8 mouse cellular contexts compared by ENCODE assay signal in genomic region chr16:17489469-17490111, GRCm38 (mm10). TPM values are rescaled to one million over a fixed set of nuclear protein-coding genes. Genes with fewer than 3 reads are reported as not detected.
A peak's percentile ranks its signal among the peaks of the same experiment; 100 is the strongest.
DNase-seq lines count a peak whose midpoint lies in the region; ATAC-seq lines count a peak whose summit lies in the region.

Gene Aifm3, plus strand, starts transcription at chr16:17489611.

- H3K4me3 ChIP-seq in embryonic facial prominence, embryonic 11.5 days (ENCODE audit: low read depth, low read length) = peak within 1 kb of the TSS; percentile 40
- H3K4me3 ChIP-seq in hindbrain, embryonic 15.5 days = peak within 1 kb of the TSS; percentile 44
- H3K4me3 ChIP-seq in neural tube, embryonic 15.5 days (replicated peaks) = peak within 1 kb of the TSS; percentile 38

- peaks cover 3% of the 10 kb centered on the region; the same call in 1 of the 2 replicates for H3K4me1 ChIP-seq in embryonic facial prominence, embryonic 11.5 days (ENCODE audit: control insufficient read depth, insufficient read depth, low read length)
- peaks cover 12% of the 10 kb centered on the region for H3K4me1 ChIP-seq in hindbrain, embryonic 15.5 days (replicated peaks)
- H3K4me1 ChIP-seq in neural tube, embryonic 15.5 days = peaks cover 12% of the 10 kb centered on the region

- WGBS in embryonic facial prominence, embryonic 11.5 days = under 1% methylated on average over 47 of the region's 47 CpGs
- WGBS in hindbrain, embryonic 15.5 days = under 1% methylated on average over 45 of the region's 47 CpGs
- WGBS in neural tube, embryonic 15.5 days = under 1% methylated on average over 47 of the region's 47 CpGs

- H3K9ac ChIP-seq in embryonic facial prominence, embryonic 11.5 days (replicated peaks; ENCODE audit: low read length) = peak within 1 kb of the TSS; percentile 57
- H3K9ac ChIP-seq in hindbrain, embryonic 15.5 days = peak within 1 kb of the TSS; percentile 46
- peak within 1 kb of the TSS; percentile 31 for H3K9ac ChIP-seq in neural tube, embryonic 15.5 days (replicated peaks)

- DNase-seq in heart, adult 11 months = peak; percentile 91
- no peak for DNase-seq in heart, adult 9 months (ENCODE audit: low spot score in 2 of 2)
- DNase-seq in ZHBTc4 (ENCODE audit: low read depth, low spot score) (peak; percentile 73), liver (peak; percentile 69)
- DNase-seq in embryonic facial prominence, embryonic 11.5 days (ENCODE audit: low spot score) = peak; percentile 39

- peaks cover 3% of the 10 kb centered on the region for H3K27me3 ChIP-seq in embryonic facial prominence, embryonic 11.5 days (ENCODE audit: control insufficient read depth, insufficient read depth, low read length)
- H3K27me3 ChIP-seq in hindbrain, embryonic 15.5 days = peaks cover 6% of the 10 kb centered on the region; the same call in 1 of the 2 replicates
- peaks cover 16% of the 10 kb centered on the region; the same call in 1 of the 2 replicates for H3K27me3 ChIP-seq in neural tube, embryonic 15.5 days (replicated peaks)

- peak within 1 kb of the TSS; percentile 83 for H3K4me2 ChIP-seq in embryonic facial prominence, embryonic 11.5 days (ENCODE audit: low read depth, low read length)
- H3K4me2 ChIP-seq in hindbrain, embryonic 15.5 days = peak within 1 kb of the TSS; percentile 85
- H3K4me2 ChIP-seq in neural tube, embryonic 15.5 days = peak within 1 kb of the TSS; percentile 71

- no peaks in the 10 kb centered on the region; the same call in 1 of the 2 replicates for H3K36me3 ChIP-seq in embryonic facial prominence, embryonic 11.5 days (replicated peaks; ENCODE audit: control insufficient read depth, insufficient read depth, low read depth, low read length)
- peaks cover 14% of the 10 kb centered on the region for H3K36me3 ChIP-seq in hindbrain, embryonic 15.5 days
- peaks cover 27% of the 10 kb centered on the region for H3K36me3 ChIP-seq in neural tube, embryonic 15.5 days

- peak; percentile 75 for ATAC-seq in embryonic facial prominence, embryonic 11.5 days (replicated peaks; ENCODE audit: insufficient number of reproducible peaks, low FRiP score, low TSS enrichment, low read depth)
- peak; percentile 68 for ATAC-seq in hindbrain, embryonic 15.5 days (ENCODE audit: low FRiP score, low read depth)
- ATAC-seq in neural tube, embryonic 15.5 days (ENCODE audit: low FRiP score) = peak; percentile 67; the same call in 1 of the 2 replicates
- ATAC-seq in monocyte, adult 5-6 weeks (replicated peaks; ENCODE audit: insufficient number of reproducible peaks, low FRiP score, low TSS enrichment, poor library complexity, severe bottlenecking) = no peak

- H3K9me3 ChIP-seq in embryonic facial prominence, embryonic 11.5 days (replicated peaks; ENCODE audit: control insufficient read depth, low read length) = no peaks in the 10 kb centered on the region
- H3K9me3 ChIP-seq in hindbrain, embryonic 15.5 days = no peaks in the 10 kb centered on the region
- H3K9me3 ChIP-seq in neural tube, embryonic 15.5 days (replicated peaks) = no peaks in the 10 kb centered on the region

- no peak within 1 kb of the TSS for H3K27ac ChIP-seq in embryonic facial prominence, embryonic 11.5 days (replicated peaks; ENCODE audit: low read depth, low read length)
- H3K27ac ChIP-seq in hindbrain, embryonic 15.5 days (replicated peaks) = no peak within 1 kb of the TSS
- no peak within 1 kb of the TSS for H3K27ac ChIP-seq in neural tube, embryonic 15.5 days (replicated peaks)

RNA-seq across cellular contexts. Expression of gene Aifm3, which starts in this region (rescaled TPM):
- polyA plus RNA-seq in embryonic facial prominence, embryonic 11.5 days (2014; fragmentation: Nextera tagmentation; extraction: Ambion mirVana) = 0.77 and 1.2 TPM in 2 replicates
- polyA plus RNA-seq in hindbrain, embryonic 15.5 days (2015; fragmentation: Nextera tagmentation; extraction: Ambion mirVana) = 11.7 and 13.3 TPM in 2 replicates
- polyA plus RNA-seq in neural tube, embryonic 15.5 days (2015; fragmentation: Nextera tagmentation; extraction: Ambion mirVana) = 3.4 and 4.8 TPM in 2 replicates
- total RNA-seq in monocyte, adult 5-6 weeks (2017) = not detected in 3 replicates

Comparison
In these comparisons a context has a peak if more than half of its experiments do, and no peak if none do; other contexts are left out.
1. DNase-seq: peak in heart, adult 11 months (single experiment), ZHBTc4 (single experiment), embryonic facial prominence, embryonic 11.5 days (single experiment) and liver (single experiment); none in heart, adult 9 months (0 of 2).
2. Peak in every context shown above with its lines, with median percentiles within 50 percentile points of each other: H3K4me2 ChIP-seq, H3K4me3 ChIP-seq and H3K9ac ChIP-seq.